Mouse (Mus musculus) lung, adult 2 months (tissue): Measurements from ENCODE around the gene Zbtb17. TPM values are rescaled to one million over a fixed set of nuclear protein-coding genes. Genes with fewer than 3 reads are reported as not detected.

Experiments
- DNase-seq: peaks from one replicate; pipeline ENCODE4 v3.0.0; 2022
- H3K4me1 ChIP-seq: fragments of 200-500 bp; 2 replicates; pipeline ENCODE4 v1.6.1; 2011; ENCODE audit warnings: low read length; ENCODE audit not compliant: control insufficient read depth, insufficient read depth
- H3K4me3 ChIP-seq: fragments of 200-500 bp; replicated peaks from 2 replicates; pipeline ENCODE3; 2011; ENCODE audit warnings: low read depth, mild to moderate bottlenecking, control low read depth, low read length; ENCODE audit errors: extremely low read depth
- CTCF ChIP-seq: fragments of 200-500 bp; IDR thresholded peaks from 2 replicates; pipeline ENCODE4 v1.5.1; 2011; ENCODE audit warnings: mild to moderate bottlenecking, low read length, control low read depth; ENCODE audit not compliant: insufficient read depth
- POLR2A ChIP-seq: fragments of 200-500 bp; IDR thresholded peaks from 2 replicates; pipeline ENCODE4 v1.6.1; 2011; ENCODE audit warnings: low read depth, mild to moderate bottlenecking, control low read depth, low read length, borderline replicate concordance; ENCODE audit errors: extremely low read depth
- WGBS: fragments of 180-500 bp; shearing (Covaris S2); methylation state at CpG from one replicate; pipeline ENCODE4 v1.1.7; 2018; 5-methylcytosine and 5-hydroxymethylcytosine counted together
- polyA plus RNA-seq: library from polyadenylated mRNA; depleted of rRNA; stranded (reverse); fragments of >200 nt; gene quantifications from 2 replicates; pipeline ENCODE4 v1.2.3, GENCODE M21; 2012; rRNA removed

Gene Zbtb17
- polyA plus RNA-seq: 30.9 and 38.6 TPM in 2 replicates

- H3K4me3 ChIP-seq: peak within 1 kb of the TSS; percentile 95
- under 1% methylated on average over 82 of the region's 102 CpGs for WGBS
- H3K4me1 ChIP-seq: peaks cover 9% of the 10 kb centered on the region
- no peak for TF ChIP-seq CTCF
- TF ChIP-seq POLR2A: peak; percentile 70; the same call in 1 of the 2 replicates
- DNase-seq: peak; percentile 87
These were observed at the start of gene Zbtb17 for GRCm38 (mm10) chr4:141444451-141445327. Gene Zbtb17, plus strand, starts transcription at chr4:141444654.

- H3K4me3 ChIP-seq: no peak overlapping the region
- no peaks in the 10 kb centered on the region for H3K4me1 ChIP-seq
- WGBS: 20% methylated on average over 16 of the region's 16 CpGs
- no peak for DNase-seq
- TF ChIP-seq CTCF: no peak
- TF ChIP-seq POLR2A: no peak
These were observed 49.7 kb upstream of the Zbtb17 start for GRCm38 (mm10) chr4:141394751-141395150.

DNA sequence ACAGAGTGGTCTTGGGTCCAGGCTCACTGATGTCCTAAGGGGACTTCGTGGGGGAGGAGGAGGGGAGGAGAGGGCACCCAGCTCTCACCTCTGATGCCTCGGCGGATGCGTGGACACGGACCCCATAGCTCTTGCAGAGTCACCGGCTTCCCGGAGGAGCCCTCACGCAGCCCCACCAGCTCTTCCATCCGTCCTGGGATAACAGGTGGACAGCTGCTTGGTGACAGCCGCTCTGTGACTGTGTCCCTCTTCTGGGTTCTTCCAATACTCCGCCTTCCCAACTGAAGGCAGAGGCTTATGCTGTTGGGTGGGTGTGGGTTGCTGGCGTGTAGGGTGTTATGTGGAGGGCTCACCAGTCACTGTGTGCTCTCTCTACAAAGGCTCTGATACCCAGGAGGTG is 46.6 kb upstream of the Zbtb17 start:
- H3K4me3 ChIP-seq: no peak overlapping the region
- no peaks in the 10 kb centered on the region for H3K4me1 ChIP-seq
- no peak for DNase-seq
- TF ChIP-seq POLR2A (no peak), CTCF (no peak)
- 68% methylated on average over 12 of the region's 12 CpGs for WGBS

DNA sequence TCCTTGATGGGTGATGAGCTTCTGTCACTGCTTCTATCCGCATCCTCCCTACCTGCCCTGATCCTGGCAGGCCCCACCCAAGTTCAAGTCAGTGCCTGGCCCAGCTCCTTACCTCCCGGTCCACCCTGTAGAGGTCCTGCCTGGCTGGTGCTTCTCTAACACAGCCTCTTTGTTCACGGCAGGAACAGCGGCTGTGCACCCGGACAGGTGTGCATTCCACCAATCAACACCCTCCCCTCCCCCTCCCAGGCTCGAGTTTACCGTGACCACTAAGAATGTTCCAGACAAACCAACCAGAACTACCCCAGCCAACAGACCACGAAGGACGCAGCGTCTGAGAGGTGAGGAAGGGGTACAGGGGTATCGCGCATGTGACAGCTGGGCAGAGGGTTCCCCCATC is 45.9 kb upstream of the Zbtb17 start, which contains the start of gene Clcnka:
TSS of gene Clcnka (minus strand) at position 180 of the 400 bp plus-strand sequence.
- no peak for DNase-seq
- Histone ChIP-seq H3K4me3 (no peak within 1 kb of the TSS), H3K4me1 (no peaks in the 10 kb centered on the region)
- no peak for TF ChIP-seq POLR2A
- no peak for TF ChIP-seq CTCF
- 47% methylated on average over 12 of the region's 12 CpGs for WGBS

GRCm38 (mm10) chr4:141400171-141400570 is 44.3 kb upstream of the Zbtb17 start:
- Histone ChIP-seq H3K4me3 (no peak overlapping the region), H3K4me1 (no peaks in the 10 kb centered on the region)
- no peak for DNase-seq
- TF ChIP-seq CTCF (no peak), POLR2A (no peak)
- WGBS: 79% methylated on average over 15 of the region's 15 CpGs

DNA sequence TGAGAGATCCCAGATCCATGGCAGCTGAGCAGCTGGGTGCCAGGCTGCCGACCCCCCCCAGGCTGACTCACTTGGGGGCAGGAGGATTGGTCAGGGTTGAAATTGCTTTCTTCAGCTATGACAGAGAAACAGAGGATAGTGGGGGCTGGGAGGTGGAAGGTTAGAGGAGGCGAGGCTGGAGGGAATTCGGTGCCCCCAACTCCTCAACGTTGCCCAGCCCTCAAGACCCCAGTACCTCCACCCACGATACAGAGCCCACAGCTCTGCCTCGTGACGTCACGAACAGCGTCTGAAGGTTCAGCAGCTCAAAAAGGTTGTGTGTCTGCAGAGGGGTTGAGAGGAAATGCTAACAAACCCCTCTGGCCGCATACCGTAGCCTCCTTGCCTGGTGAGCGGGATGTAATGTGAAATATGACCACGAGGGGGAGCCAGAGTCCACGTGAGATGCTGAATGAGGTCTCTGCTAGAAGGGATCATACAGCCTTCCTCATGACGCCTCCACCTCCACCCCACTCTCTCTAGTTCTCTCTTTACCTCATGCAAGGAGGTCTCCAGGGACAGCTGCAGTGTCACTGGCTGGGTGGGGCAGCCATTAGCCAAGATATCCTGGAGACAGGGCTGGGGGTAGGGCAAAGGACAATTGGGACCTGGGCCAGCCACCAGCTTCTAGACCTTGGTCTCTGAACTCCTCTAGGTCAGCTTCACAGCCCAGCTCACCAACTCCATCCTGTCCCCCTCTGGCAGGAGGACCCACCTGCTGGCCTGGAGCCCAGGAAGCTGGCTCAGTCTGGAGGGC is 39.7 kb upstream of the Zbtb17 start:
- Histone ChIP-seq H3K4me3 (no peak overlapping the region), H3K4me1 (no peaks in the 10 kb centered on the region)
- peak; percentile 100 for TF ChIP-seq CTCF
- TF ChIP-seq POLR2A: no peak
- peak; percentile 87 for DNase-seq
- WGBS: 11% methylated on average over 15 of the region's 15 CpGs

DNA sequence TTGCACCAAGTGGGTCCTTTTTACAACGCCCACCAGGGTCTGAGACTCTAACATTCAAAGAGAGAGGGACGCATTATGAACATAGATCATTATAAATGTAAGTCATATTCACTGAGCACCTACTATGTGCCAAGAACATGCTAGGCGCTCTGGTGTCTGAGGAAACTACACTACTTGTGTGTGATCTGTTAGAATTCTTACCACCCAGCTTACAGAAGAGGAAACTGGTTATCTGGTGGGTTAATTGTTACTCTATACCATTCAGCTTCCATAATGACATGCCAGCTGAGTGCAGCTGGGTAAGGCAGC is 39.2 kb upstream of the Zbtb17 start:
- Histone ChIP-seq H3K4me1 (no peaks in the 10 kb centered on the region), H3K4me3 (no peak overlapping the region)
- no peak for TF ChIP-seq CTCF
- no peak for TF ChIP-seq POLR2A
- 83% methylated on average over 3 of the region's 3 CpGs for WGBS
- DNase-seq: no peak

DNA sequence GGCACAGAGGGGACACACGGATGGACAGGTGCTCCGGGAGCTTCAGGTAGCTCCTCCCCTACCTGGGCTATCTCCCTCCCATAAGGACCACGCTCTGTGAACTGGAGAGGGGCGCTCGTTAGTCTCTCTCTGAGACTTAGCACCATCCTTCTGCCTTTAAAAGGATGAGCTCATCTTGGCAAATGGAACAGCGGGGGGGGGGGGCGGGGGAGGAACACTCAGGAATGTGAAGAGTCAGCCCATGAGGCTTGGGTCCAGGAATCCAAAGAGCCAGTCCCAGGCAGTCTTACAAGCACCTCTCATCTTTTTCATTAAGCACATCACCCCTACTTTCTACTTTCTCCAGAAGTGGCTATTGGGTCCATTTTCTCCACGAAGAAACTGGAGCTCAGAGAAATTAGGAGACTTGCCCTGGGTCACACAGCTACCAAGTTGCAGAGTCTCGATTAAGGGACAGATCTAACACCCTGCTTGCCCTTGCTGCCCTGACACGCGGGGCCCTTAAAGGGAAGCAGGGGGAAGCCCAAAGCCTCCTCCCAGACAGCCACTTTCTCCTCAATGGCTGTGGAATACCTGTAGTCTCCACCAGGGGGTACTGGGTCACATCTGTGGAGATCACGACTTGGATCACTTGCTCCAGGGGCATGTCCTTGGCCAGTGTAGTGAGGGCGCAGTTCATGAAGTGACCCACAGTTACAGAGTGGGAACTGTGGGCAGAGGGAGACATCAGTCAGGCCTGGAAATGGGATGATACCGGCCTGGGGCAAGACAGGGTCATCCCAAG is 37.7 kb upstream of the Zbtb17 start:
- TF ChIP-seq CTCF: peak; percentile 55
- no peak for TF ChIP-seq POLR2A
- 34% methylated on average over 14 of the region's 14 CpGs for WGBS
- Histone ChIP-seq H3K4me3 (no peak overlapping the region), H3K4me1 (no peaks in the 10 kb centered on the region)
- DNase-seq: peak; percentile 37

- Histone ChIP-seq H3K4me1 (no peaks in the 10 kb centered on the region), H3K4me3 (no peak overlapping the region)
- no peak for DNase-seq
- 87% methylated on average over 3 of the region's 3 CpGs for WGBS
- no peak for TF ChIP-seq CTCF
- TF ChIP-seq POLR2A: no peak
These were observed 35.9 kb upstream of the Zbtb17 start for GRCm38 (mm10) chr4:141408577-141408976.
